Mouse (Mus musculus) forebrain, embryonic 10.5 days (tissue): ENCODE results near the gene Zfp276. TPM values are rescaled to one million over a fixed set of nuclear protein-coding genes. Genes with fewer than 3 reads are reported as not detected.
A peak's percentile ranks its signal among the peaks of the same experiment; 100 is the strongest.

Experiments
- DNase-seq: peaks from one replicate; pipeline ENCODE4 v3.0.0-alpha.2; 2017; ENCODE audit warnings: low spot score; ENCODE audit errors: extremely low spot score
- H3K27ac ChIP-seq: fragments of 300-500 bp; sonication (generic); 2 replicates; pipeline ENCODE4 v1.5.1; 2016; ENCODE audit warnings: mild to moderate bottlenecking
- H3K27me3 ChIP-seq: fragments of 300-500 bp; sonication (generic); 2 replicates; pipeline ENCODE4 v1.6.1; 2016; ENCODE audit warnings: mild to moderate bottlenecking; ENCODE audit not compliant: poor library complexity, severe bottlenecking
- H3K36me3 ChIP-seq: fragments of 300-500 bp; sonication (generic); replicated peaks from 2 replicates; pipeline ENCODE4 v1.6.1; 2016; ENCODE audit warnings: mild to moderate bottlenecking, moderate library complexity
- H3K4me1 ChIP-seq: fragments of 300-500 bp; sonication (generic); 2 replicates; pipeline ENCODE4 v1.6.1; 2016
- H3K4me3 ChIP-seq: fragments of 300-500 bp; sonication (generic); 2 replicates; pipeline ENCODE4 v1.5.1; 2016; ENCODE audit warnings: mild to moderate bottlenecking, moderate library complexity
- H3K9me3 ChIP-seq: fragments of 300-500 bp; sonication (generic); 2 replicates; pipeline ENCODE4 v1.6.1; 2016; ENCODE audit warnings: mild to moderate bottlenecking, moderate library complexity
- WGBS: fragments of 180-500 bp; shearing (Covaris S2); methylation state at CpG from one replicate; pipeline ENCODE4 v1.1.7; 2016; 5-methylcytosine and 5-hydroxymethylcytosine counted together
- polyA plus RNA-seq: library from polyadenylated mRNA; unstranded; fragments of >200 nt; fragmentation: Nextera tagmentation; extraction: Ambion mirVana; gene quantifications from 2 replicates; pipeline ENCODE4 v1.2.1, GENCODE M21; 2016

Gene Zfp276
- polyA plus RNA-seq, 1 experiment from 2014 or later = 24.0 TPM

GRCm38 (mm10) chr8:123233300-123233699, 20.7 kb upstream of the Zfp276 start:
- H3K4me1 ChIP-seq = peaks cover 47% of the 10 kb centered on the region
- no peak overlapping the region for H3K27ac ChIP-seq
- no peak overlapping the region for H3K4me3 ChIP-seq
- H3K9me3 ChIP-seq = no peaks in the 10 kb centered on the region
- peaks cover 55% of the 10 kb centered on the region for H3K27me3 ChIP-seq
- peaks cover 24% of the 10 kb centered on the region for H3K36me3 ChIP-seq
- DNase-seq = no peak
- WGBS = 64% methylated on average over 11 of the region's 13 CpGs

- no peak for DNase-seq
- Histone ChIP-seq H3K4me3 (no peak overlapping the region), H3K27me3 (peaks cover 55% of the 10 kb centered on the region), H3K9me3 (no peaks in the 10 kb centered on the region), H3K36me3 (peaks cover 19% of the 10 kb centered on the region), H3K27ac (no peak overlapping the region), H3K4me1 (peaks cover 47% of the 10 kb centered on the region)
- 89% methylated on average over 11 of the region's 11 CpGs for WGBS
These were observed 20.2 kb upstream of the Zfp276 start for GRCm38 (mm10) chr8:123233760-123234159.

GRCm38 (mm10) chr8:123234918-123235519, 19.0 kb upstream of the Zfp276 start:
- peaks cover 55% of the 10 kb centered on the region for H3K27me3 ChIP-seq
- WGBS = 36% methylated on average over 13 of the region's 13 CpGs
- peaks cover 8% of the 10 kb centered on the region for H3K36me3 ChIP-seq
- peaks cover 47% of the 10 kb centered on the region for H3K4me1 ChIP-seq
- peak; percentile 29 for DNase-seq
- H3K4me3 ChIP-seq = peak overlapping the region; percentile 61
- H3K9me3 ChIP-seq = no peaks in the 10 kb centered on the region
- H3K27ac ChIP-seq = no peak overlapping the region

GRCm38 (mm10) chr8:123235520-123236497, 18.2 kb upstream of the Zfp276 start, which contains the start of gene Spata2l:
TSS of gene Spata2l (minus strand) at chr8:123236233.
- peaks cover 3% of the 10 kb centered on the region; the same call in 1 of the 2 replicates for H3K36me3 ChIP-seq
- no peaks in the 10 kb centered on the region for H3K9me3 ChIP-seq
- peak within 1 kb of the TSS; percentile 61 for H3K4me3 ChIP-seq
- peak; percentile 91 for DNase-seq
- peaks cover 47% of the 10 kb centered on the region for H3K4me1 ChIP-seq
- 4% methylated on average over 57 of the region's 57 CpGs for WGBS
- no peak within 1 kb of the TSS for H3K27ac ChIP-seq
- H3K27me3 ChIP-seq = peaks cover 55% of the 10 kb centered on the region

GRCm38 (mm10) chr8:123239398-123239797, 14.6 kb upstream of the Zfp276 start:
- Histone ChIP-seq H3K36me3 (peaks cover 28% of the 10 kb centered on the region), H3K27ac (no peak overlapping the region), H3K27me3 (peaks cover 31% of the 10 kb centered on the region), H3K4me3 (no peak overlapping the region), H3K9me3 (no peaks in the 10 kb centered on the region), H3K4me1 (peaks cover 29% of the 10 kb centered on the region)
- 86% methylated on average over 10 of the region's 10 CpGs for WGBS
- DNase-seq = no peak

GRCm38 (mm10) chr8:123242107-123242923, 11.7 kb upstream of the Zfp276 start:
- Histone ChIP-seq H3K4me1 (peaks cover under 1% of the 10 kb centered on the region; the same call in 1 of the 2 replicates), H3K4me3 (no peak overlapping the region), H3K9me3 (no peaks in the 10 kb centered on the region), H3K36me3 (peaks cover 57% of the 10 kb centered on the region), H3K27ac (no peak overlapping the region), H3K27me3 (peaks cover 1% of the 10 kb centered on the region; the same call in 1 of the 2 replicates)
- no peak for DNase-seq
- WGBS = 90% methylated on average over 7 of the region's 7 CpGs

GRCm38 (mm10) chr8:123243053-123243452, 10.9 kb upstream of the Zfp276 start:
- DNase-seq = no peak
- 71% methylated on average over 11 of the region's 11 CpGs for WGBS

GRCm38 (mm10) chr8:123244382-123244781, 9.6 kb upstream of the Zfp276 start:
- peaks cover 78% of the 10 kb centered on the region for H3K36me3 ChIP-seq
- WGBS = 94% methylated on average over 4 of the region's 4 CpGs
- H3K27ac ChIP-seq = no peak overlapping the region
- H3K9me3 ChIP-seq = no peaks in the 10 kb centered on the region
- H3K27me3 ChIP-seq = no peaks in the 10 kb centered on the region
- no peaks in the 10 kb centered on the region for H3K4me1 ChIP-seq
- no peak overlapping the region for H3K4me3 ChIP-seq
- no peak for DNase-seq

More at GRCm38 (mm10) chr8:123243053-123243452, 10.9 kb upstream of the Zfp276 start:
- Histone ChIP-seq H3K27me3 (no peaks in the 10 kb centered on the region), H3K27ac (no peak overlapping the region), H3K4me3 (no peak overlapping the region), H3K4me1 (no peaks in the 10 kb centered on the region), H3K36me3 (peaks cover 64% of the 10 kb centered on the region), H3K9me3 (no peaks in the 10 kb centered on the region)

GRCm38 (mm10) chr8:123245543-123245942, 8.5 kb upstream of the Zfp276 start:
- 91% methylated on average over 12 of the region's 12 CpGs for WGBS
- no peaks in the 10 kb centered on the region for H3K9me3 ChIP-seq
- H3K4me1 ChIP-seq = no peaks in the 10 kb centered on the region
- H3K27me3 ChIP-seq = no peaks in the 10 kb centered on the region
- H3K36me3 ChIP-seq = peaks cover 89% of the 10 kb centered on the region
- no peak for DNase-seq
- H3K4me3 ChIP-seq = no peak overlapping the region
- no peak overlapping the region for H3K27ac ChIP-seq

- H3K27ac ChIP-seq = no peak overlapping the region
- H3K4me3 ChIP-seq = no peak overlapping the region
- 96% methylated on average over 6 of the region's 6 CpGs for WGBS
- H3K4me1 ChIP-seq = peaks cover 8% of the 10 kb centered on the region
- no peaks in the 10 kb centered on the region for H3K27me3 ChIP-seq
- H3K36me3 ChIP-seq = peaks cover 95% of the 10 kb centered on the region
- H3K9me3 ChIP-seq = no peaks in the 10 kb centered on the region
- DNase-seq = no peak
These were observed 6.2 kb upstream of the Zfp276 start for GRCm38 (mm10) chr8:123247748-123248147.

GRCm38 (mm10) chr8:123248596-123248995, 5.4 kb upstream of the Zfp276 start:
- Histone ChIP-seq H3K36me3 (peaks cover 87% of the 10 kb centered on the region), H3K4me1 (peaks cover 16% of the 10 kb centered on the region), H3K27ac (no peak overlapping the region), H3K9me3 (no peaks in the 10 kb centered on the region), H3K27me3 (no peaks in the 10 kb centered on the region), H3K4me3 (no peak overlapping the region)
- DNase-seq = no peak
- 94% methylated on average over 8 of the region's 8 CpGs for WGBS

- WGBS = 95% methylated on average over 5 of the region's 5 CpGs
- Histone ChIP-seq H3K27ac (no peak overlapping the region), H3K9me3 (no peaks in the 10 kb centered on the region), H3K4me3 (no peak overlapping the region), H3K36me3 (peaks cover 68% of the 10 kb centered on the region), H3K4me1 (peaks cover 32% of the 10 kb centered on the region), H3K27me3 (no peaks in the 10 kb centered on the region)
- DNase-seq = no peak
These were observed 3.1 kb upstream of the Zfp276 start for GRCm38 (mm10) chr8:123250940-123251339.
